Mouse (Mus musculus): ENCODE measurements around the gene Gm11127.
A peak's percentile ranks its signal among the peaks of the same experiment; 100 is the strongest.
"Not testable (repeated sequence)": the region's sequence is repeated elsewhere in the genome, so short reads cannot be mapped to it uniquely, and the experiment has no call there.

The Gm11127 gene

GRCm38 (mm10) chr17:36058362-36058761, at the start of gene Gm11127:
Gene Gm11127, minus strand, starts transcription at chr17:36058371.
- DNase-seq, result not testable (repeated sequence)

GRCm38 (mm10) chr17:36102091-36102490, 43.9 kb upstream of the Gm11127 start:
- not testable (repeated sequence) for DNase-seq

GRCm38 (mm10) chr17:36099603-36100002, 41.4 kb upstream of the Gm11127 start:
- not testable (repeated sequence) for DNase-seq

GRCm38 (mm10) chr17:36093936-36094335, 35.8 kb upstream of the Gm11127 start:
- no peak for DNase-seq

GRCm38 (mm10) chr17:36092520-36092919, 34.3 kb upstream of the Gm11127 start:
- not testable (repeated sequence) for DNase-seq

- DNase-seq, result not testable (repeated sequence)
Measured at GRCm38 (mm10) chr17:36091933-36092332, 33.8 kb upstream of the Gm11127 start.

GRCm38 (mm10) chr17:36085976-36086375, 27.8 kb upstream of the Gm11127 start:
- DNase-seq, result peak; percentile 82

- peak; percentile 45 for DNase-seq
Measured at GRCm38 (mm10) chr17:36083870-36084451, 25.8 kb upstream of the Gm11127 start.

GRCm38 (mm10) chr17:36083266-36083869, 25.2 kb upstream of the Gm11127 start:
- no peak for DNase-seq

GRCm38 (mm10) chr17:36082519-36083232, 24.5 kb upstream of the Gm11127 start:
- peak; percentile 21 for DNase-seq

GRCm38 (mm10) chr17:36081901-36082300, 23.7 kb upstream of the Gm11127 start:
- not testable (repeated sequence) for DNase-seq

GRCm38 (mm10) chr17:36060829-36061228, 2.7 kb upstream of the Gm11127 start:
- peak; percentile 94 for DNase-seq

GRCm38 (mm10) chr17:36057927-36058326, 244 bp downstream of the Gm11127 start:
- not testable (repeated sequence) for DNase-seq

GRCm38 (mm10) chr17:36043286-36043685, 14.9 kb downstream of the Gm11127 start:
- DNase-seq, result no peak

- DNase-seq, result peak; percentile 82
Measured at GRCm38 (mm10) chr17:36042610-36043169, 15.5 kb downstream of the Gm11127 start, which contains the start of the genes H2-T22 and Gm6034. Gene H2-T22, minus strand, starts transcription at chr17:36042747. Gene Gm6034, plus strand, starts transcription at chr17:36042961.

- peak; percentile 50 for DNase-seq
Measured at GRCm38 (mm10) chr17:36042055-36042454, 16.1 kb downstream of the Gm11127 start.

GRCm38 (mm10) chr17:36040604-36041003, 17.6 kb downstream of the Gm11127 start:
- not testable (repeated sequence) for DNase-seq

- DNase-seq, result not testable (repeated sequence)
Measured at GRCm38 (mm10) chr17:36036126-36036525, 22.0 kb downstream of the Gm11127 start.

- peak; percentile 86 for DNase-seq
Measured at GRCm38 (mm10) chr17:36035010-36035638, 23.0 kb downstream of the Gm11127 start.

GRCm38 (mm10) chr17:36034524-36034923, 23.6 kb downstream of the Gm11127 start:
- not testable (repeated sequence) for DNase-seq

- DNase-seq, result peak; percentile 77
Measured at GRCm38 (mm10) chr17:36032351-36032875, 25.8 kb downstream of the Gm11127 start, which contains the start of gene H2-T23. Gene H2-T23, minus strand, starts transcription at chr17:36032855.

- peak; percentile 80 for DNase-seq
Measured at GRCm38 (mm10) chr17:36031583-36032331, 26.4 kb downstream of the Gm11127 start.

All from thymus, postnatal 25 days (tissue).